Mouse (Mus musculus) testis, adult 2 months (tissue): Measurements from ENCODE around the gene Nek2. TPM values are rescaled to one million over a fixed set of nuclear protein-coding genes. Genes with fewer than 3 reads are reported as not detected.

Source experiments
- H3K27ac ChIP-seq: fragments of 200-500 bp; 2 replicates; pipeline ENCODE4 v1.5.1; 2012; ENCODE audit warnings: low read depth, low read length; ENCODE audit not compliant: control insufficient read depth, insufficient read depth
- H3K27me3 ChIP-seq: fragments of 200-500 bp; 2 replicates; pipeline ENCODE4 v1.6.1; 2012; ENCODE audit warnings: mild to moderate bottlenecking, low read length, moderate library complexity; ENCODE audit not compliant: control insufficient read depth, insufficient read depth
- H3K36me3 ChIP-seq: fragments of 200-500 bp; 2 replicates; pipeline ENCODE4 v1.6.1; 2012; ENCODE audit warnings: mild to moderate bottlenecking, low read length; ENCODE audit not compliant: control insufficient read depth, insufficient read depth
- H3K4me1 ChIP-seq: fragments of 200-500 bp; 2 replicates; pipeline ENCODE4 v1.6.1; 2012; ENCODE audit warnings: low read length; ENCODE audit not compliant: control insufficient read depth, insufficient read depth
- H3K4me3 ChIP-seq: fragments of 200-500 bp; 2 replicates; pipeline ENCODE4 v1.5.1; 2012; ENCODE audit warnings: low read depth, mild to moderate bottlenecking, low read length, moderate library complexity, mixed read lengths; ENCODE audit not compliant: control insufficient read depth
- CTCF ChIP-seq: fragments of 200-500 bp; IDR thresholded peaks from 2 replicates; pipeline ENCODE4 v1.5.1; 2012; ENCODE audit warnings: low read depth, mild to moderate bottlenecking, inconsistent platforms, low read length, moderate library complexity; ENCODE audit not compliant: control insufficient read depth, insufficient read depth, insufficient replicate concordance
- POLR2A ChIP-seq: fragments of 200-500 bp; IDR thresholded peaks from 2 replicates; pipeline ENCODE4 v1.6.1; 2012; ENCODE audit warnings: low read depth, mild to moderate bottlenecking, inconsistent platforms, low read length, moderate library complexity; ENCODE audit not compliant: control insufficient read depth
- polyA plus RNA-seq: library from polyadenylated mRNA; depleted of rRNA; stranded (reverse); fragments of >200 nt; gene quantifications from 2 replicates; pipeline ENCODE4 v1.2.3, GENCODE M21; 2012

The Nek2 gene
- polyA plus RNA-seq, 1 experiment, result 63.0 TPM

GRCm38 (mm10) chr1:191805788-191806187 lies 15.5 kb upstream of the Nek2 start:
- peaks cover 3% of the 10 kb centered on the region; the same call in 1 of the 2 replicates for H3K4me1 ChIP-seq
- H3K36me3 ChIP-seq, result no peaks in the 10 kb centered on the region
- no peak overlapping the region for H3K27ac ChIP-seq
- TF ChIP-seq POLR2A (no peak), CTCF (no peak)
- H3K27me3 ChIP-seq, result no peaks in the 10 kb centered on the region
- no peak overlapping the region for H3K4me3 ChIP-seq

- H3K27me3 ChIP-seq, result no peaks in the 10 kb centered on the region
- no peak overlapping the region for H3K27ac ChIP-seq
- TF ChIP-seq CTCF (no peak; the same call in 1 of the 2 replicates), POLR2A (no peak)
- H3K4me3 ChIP-seq, result no peak overlapping the region
- H3K36me3 ChIP-seq, result no peaks in the 10 kb centered on the region
- peaks cover 3% of the 10 kb centered on the region; the same call in 1 of the 2 replicates for H3K4me1 ChIP-seq
Observed at GRCm38 (mm10) chr1:191806740-191807139, 14.5 kb upstream of the Nek2 start.

DNA sequence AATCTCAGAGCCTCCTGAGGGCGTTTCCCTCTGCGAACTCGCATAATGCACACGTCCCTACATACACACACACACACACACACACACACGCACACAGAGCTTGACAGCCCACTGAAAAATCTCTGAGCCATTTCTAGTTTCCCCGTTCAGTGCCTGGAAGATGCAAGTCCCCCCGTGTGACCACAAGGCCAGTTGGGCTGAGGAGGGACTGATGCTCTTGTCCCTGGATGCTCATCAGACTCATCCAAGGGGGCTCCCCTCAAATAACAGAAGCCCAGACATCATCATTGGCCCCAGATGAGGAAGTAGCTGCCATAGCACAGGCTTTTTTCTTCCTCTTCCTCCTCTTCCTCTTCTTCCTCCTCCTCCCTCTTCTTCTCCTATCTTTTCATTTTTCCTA lies 13.3 kb upstream of the Nek2 start:
- Histone ChIP-seq H3K4me1 (no peaks in the 10 kb centered on the region), H3K27me3 (no peaks in the 10 kb centered on the region), H3K27ac (no peak overlapping the region), H3K36me3 (no peaks in the 10 kb centered on the region), H3K4me3 (no peak overlapping the region)
- no peak for TF ChIP-seq POLR2A
- no peak for TF ChIP-seq CTCF

GRCm38 (mm10) chr1:191808688-191809223 lies 12.5 kb upstream of the Nek2 start:
- Histone ChIP-seq H3K4me3 (no peak overlapping the region), H3K27me3 (no peaks in the 10 kb centered on the region), H3K36me3 (no peaks in the 10 kb centered on the region), H3K27ac (no peak overlapping the region), H3K4me1 (no peaks in the 10 kb centered on the region)
- no peak for TF ChIP-seq POLR2A
- no peak for TF ChIP-seq CTCF

DNA sequence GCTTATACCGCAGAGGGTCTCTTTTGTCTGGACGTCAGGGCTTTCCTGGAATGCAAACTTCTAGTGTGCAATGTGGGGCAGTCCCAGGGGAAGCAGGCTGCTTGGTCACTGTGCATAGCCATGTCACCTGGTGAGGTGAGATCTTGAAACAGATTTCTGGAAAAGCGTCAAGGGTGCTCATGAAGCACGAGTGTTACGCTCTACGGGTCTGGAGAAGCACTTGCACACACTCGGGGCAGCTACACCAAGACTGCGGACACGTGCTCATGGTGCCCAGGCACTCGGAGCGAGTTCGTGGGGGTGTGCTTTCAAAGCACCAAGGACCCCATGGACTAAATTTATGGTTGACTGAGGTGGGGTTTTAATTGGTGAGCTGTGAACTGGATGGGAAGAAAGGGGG lies 9.5 kb upstream of the Nek2 start:
- TF ChIP-seq CTCF (no peak), POLR2A (no peak)
- Histone ChIP-seq H3K4me1 (no peaks in the 10 kb centered on the region), H3K27me3 (no peaks in the 10 kb centered on the region), H3K36me3 (no peaks in the 10 kb centered on the region), H3K27ac (no peak overlapping the region), H3K4me3 (no peak overlapping the region)

- Histone ChIP-seq H3K36me3 (no peaks in the 10 kb centered on the region), H3K4me3 (no peak overlapping the region), H3K27ac (no peak overlapping the region), H3K4me1 (peaks cover 2% of the 10 kb centered on the region), H3K27me3 (no peaks in the 10 kb centered on the region)
- no peak for TF ChIP-seq POLR2A
- no peak for TF ChIP-seq CTCF
Observed at GRCm38 (mm10) chr1:191812949-191813691, 8.1 kb upstream of the Nek2 start.

DNA sequence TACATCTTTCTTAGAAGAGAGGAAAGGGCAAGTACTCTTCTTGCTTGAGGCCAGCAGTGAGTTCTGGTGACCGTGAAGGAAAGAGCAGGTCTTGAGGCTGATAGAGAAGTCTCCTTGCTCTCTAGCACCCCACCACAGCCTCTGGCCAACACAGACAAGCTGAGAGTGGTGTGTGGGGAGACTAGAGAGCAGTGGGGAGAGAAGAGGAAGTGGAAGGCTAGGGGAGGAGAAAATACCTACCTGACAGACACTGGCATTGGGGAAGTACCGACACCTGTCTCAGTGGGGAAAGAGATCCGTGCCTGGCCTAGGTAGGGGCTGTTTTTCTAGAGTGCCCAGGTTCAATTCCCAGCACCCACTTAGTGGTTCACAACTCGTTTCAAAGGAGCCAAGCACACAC lies 7.0 kb upstream of the Nek2 start:
- Histone ChIP-seq H3K4me3 (no peak overlapping the region), H3K27me3 (no peaks in the 10 kb centered on the region), H3K27ac (no peak overlapping the region), H3K36me3 (no peaks in the 10 kb centered on the region), H3K4me1 (peaks cover 3% of the 10 kb centered on the region)
- TF ChIP-seq CTCF, result no peak
- TF ChIP-seq POLR2A, result no peak

- Histone ChIP-seq H3K36me3 (no peaks in the 10 kb centered on the region), H3K4me1 (peaks cover 3% of the 10 kb centered on the region), H3K27ac (no peak overlapping the region), H3K27me3 (no peaks in the 10 kb centered on the region), H3K4me3 (no peak overlapping the region)
- TF ChIP-seq POLR2A (no peak), CTCF (no peak)
Observed at GRCm38 (mm10) chr1:191814935-191815334, 6.3 kb upstream of the Nek2 start.
